Mouse (Mus musculus) layer of hippocampus, adult 18-20 months (tissue): ENCODE results near the gene Pgap3. TPM values are rescaled to one million over a fixed set of nuclear protein-coding genes. Genes with fewer than 3 reads are reported as not detected.

Experiments
- DNase-seq, 2 experiments: peaks; one replicate each; pipeline ENCODE4 v3.0.0; 2022; ENCODE audit warnings: low spot score in 2 of 2
- total RNA-seq, 2 experiments: library from RNA; stranded (reverse); gene quantifications; 2 replicates each; pipeline ENCODE4 v1.2.3; 2021

Gene Pgap3
- total RNA-seq, 2 experiments from 2014 or later: 8.7 to 9.1 TPM

DNA sequence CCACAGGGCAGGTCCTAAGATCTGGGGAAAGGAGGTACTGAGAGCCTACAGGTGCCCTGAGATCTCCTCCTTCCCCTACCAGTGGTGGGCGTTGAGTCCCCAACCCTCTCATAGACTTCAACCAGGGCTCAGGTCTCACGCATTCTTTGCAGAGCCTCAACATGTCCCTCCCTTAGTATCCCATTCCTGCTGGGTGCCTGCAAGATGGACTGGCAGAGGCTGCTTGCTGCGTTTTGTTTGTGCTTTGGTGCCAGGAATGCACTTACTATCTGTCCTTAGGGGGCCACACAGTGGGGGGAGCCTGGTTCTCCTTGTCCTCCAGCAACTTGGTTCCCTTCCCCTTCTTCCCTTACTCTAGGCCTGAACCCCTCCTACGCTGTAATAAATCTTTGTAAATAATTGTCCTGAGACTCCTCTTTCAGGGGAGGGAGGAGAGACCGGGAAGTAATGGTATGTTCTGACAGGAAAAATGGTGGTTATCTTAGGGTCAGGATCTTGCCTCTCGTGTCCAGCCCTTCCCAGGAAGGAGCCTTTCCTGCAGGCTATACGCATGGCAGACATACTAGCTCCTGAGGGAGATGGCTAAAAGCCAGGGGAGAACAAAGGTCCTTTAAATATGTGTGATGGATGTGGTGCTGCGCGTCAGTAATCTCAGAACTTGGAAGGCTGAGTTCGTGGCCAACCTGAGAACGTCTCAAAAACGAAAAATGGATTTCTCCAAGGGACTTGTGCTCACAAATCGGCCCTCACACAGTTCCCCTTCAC, 42.7 kb downstream of the Pgap3 start:
- DNase-seq: no peak

DNA sequence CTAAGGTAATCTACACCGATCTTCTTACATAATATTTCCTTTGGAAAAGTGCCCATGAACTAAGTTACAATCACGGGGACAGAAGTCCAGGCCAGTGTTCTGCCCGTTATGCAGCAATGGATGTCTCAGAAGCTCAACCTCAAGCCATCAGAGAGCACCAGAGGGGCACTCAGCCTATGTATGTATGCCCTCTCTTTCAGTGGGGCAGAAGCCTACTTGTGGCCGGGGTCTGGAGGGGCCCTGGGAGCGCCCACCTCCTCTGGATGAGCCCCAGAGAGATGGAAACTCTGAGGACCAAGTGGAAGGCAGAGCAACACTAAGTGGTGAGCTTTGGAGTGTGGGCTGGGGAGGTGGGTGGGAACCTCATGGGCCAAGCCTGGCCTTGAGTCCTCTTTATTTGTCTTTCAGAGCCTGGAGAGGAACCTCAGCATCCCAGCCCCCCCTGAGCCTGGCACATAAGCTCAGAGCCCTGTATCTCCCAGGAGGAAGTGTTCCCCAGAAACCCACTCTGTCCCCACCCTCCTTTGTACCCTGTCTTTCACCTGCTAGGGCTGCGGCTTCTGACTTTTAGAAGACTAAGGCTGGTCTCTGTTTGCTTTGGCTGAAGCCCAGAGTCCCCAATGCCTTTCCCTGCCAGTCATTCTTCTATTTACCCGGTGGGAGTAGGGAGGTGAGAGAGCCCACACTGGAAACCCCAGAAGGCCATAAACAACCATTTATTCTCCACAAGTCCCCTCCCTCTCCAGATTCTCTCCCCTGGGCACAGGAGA, 43.5 kb downstream of the Pgap3 start:
- no peak for DNase-seq

DNA sequence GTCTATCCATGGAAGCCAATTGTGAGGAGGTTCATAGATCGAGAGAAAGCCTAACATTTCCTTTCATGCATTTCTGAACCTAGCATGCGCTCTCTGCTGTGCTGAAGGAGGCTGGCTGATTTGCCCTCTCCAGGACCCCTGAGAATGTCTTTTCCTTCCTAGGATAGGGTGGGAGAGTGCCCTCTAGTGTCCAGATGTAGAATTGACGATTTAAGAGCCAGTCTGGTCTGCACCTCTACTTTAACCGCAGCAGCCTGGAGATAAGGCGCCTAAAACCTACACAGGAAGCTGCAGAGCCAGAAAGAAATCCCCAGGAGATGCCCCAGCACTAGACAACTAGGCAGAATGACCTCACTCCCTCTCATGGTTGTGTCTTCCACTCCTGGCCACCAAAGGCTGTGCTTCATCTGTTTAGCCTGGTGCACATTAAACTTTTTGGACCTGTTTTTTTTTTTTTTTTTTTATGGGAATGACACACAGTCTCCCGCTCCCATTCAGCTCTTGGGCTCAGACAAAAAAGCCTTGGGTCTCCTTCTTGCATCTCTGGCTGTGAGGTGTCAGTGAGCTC, 44.5 kb downstream of the Pgap3 start:
- peak in 1 of 2 experiments; percentile 79 for DNase-seq

DNA sequence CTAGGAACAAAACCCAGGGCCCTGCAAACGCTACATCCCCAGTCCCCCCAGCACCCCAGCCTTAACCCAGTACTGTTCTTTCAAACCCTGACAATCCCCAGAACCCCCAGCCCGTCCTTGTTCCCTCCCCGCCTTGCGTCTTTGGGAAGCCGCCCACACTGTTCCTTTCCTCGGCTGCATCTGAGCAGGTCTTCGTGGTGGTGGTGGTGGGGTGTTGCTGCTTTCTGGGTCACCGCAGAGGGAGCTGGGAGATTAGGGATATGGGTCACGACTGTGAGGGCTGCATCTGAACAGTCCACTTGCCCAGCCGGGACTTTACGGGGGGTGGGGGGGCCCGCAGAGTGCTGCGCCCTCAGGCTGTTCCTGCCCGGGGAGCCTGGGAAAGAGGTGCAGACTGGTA, 45.8 kb downstream of the Pgap3 start:
- no peak for DNase-seq

DNA sequence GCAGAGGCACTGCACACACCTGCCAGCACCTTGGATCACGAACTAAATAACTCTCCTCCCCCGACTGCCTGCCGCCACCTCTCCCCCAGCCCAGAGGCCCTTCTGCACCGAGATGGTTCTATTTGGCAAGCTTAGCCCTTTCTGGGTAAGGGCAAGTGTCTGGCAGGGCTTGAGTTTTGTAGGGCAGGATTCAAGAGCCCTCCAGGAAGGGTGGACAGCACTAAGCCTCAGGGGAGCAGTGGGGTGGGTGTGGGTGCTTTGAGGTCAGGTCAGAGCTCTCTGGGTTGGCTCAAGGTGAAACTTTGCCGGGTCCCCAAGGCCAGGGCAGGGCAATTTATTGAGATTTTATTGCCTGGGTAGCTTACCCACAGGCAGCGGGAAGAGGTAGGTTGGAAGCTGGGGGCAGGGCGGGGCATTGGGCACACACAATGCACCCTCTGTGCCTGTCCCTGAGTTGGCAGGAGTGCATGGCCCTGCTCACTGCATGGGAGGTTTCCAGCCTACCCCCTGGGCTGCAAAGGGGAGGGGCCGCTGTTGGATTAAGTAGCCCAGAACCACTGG, 46.6 kb downstream of the Pgap3 start:
- DNase-seq: peak in 1 of 2 experiments; percentile 75

DNA sequence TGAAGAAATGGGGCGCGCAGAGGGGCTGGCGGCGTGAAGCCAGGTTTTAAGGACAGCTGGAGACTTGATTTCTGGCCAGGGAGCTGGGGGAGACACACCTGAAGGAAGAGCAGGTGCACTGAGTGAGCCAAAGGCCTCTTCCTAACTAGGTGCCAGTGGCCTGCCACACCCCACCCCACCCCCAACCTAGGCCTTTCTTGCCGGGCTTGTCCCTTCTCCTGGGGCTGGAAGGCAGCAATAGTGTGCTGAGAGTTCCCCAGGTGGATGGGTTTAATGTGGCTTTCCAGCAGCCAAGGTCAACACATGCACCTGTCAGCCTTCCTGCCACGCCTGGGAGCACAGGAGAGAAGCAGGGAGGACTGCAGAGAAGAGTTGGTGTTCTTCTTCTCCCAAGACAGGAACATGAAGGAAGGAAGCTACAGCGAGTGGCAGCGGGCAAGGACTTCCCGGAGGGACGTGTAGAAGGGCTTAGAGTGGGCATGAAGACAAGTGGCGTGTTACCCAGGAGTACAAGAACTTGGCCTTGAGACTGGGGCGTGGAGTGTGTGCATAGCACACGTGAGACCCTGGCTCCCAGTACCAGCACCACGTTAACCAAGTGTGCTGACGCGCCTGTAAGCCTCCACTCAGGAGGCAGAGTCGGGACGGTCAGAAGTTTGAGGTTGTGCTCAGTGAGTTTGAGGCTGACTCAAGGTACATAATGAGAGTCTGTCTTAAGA, 47.9 kb downstream of the Pgap3 start:
- DNase-seq: no peak

DNA sequence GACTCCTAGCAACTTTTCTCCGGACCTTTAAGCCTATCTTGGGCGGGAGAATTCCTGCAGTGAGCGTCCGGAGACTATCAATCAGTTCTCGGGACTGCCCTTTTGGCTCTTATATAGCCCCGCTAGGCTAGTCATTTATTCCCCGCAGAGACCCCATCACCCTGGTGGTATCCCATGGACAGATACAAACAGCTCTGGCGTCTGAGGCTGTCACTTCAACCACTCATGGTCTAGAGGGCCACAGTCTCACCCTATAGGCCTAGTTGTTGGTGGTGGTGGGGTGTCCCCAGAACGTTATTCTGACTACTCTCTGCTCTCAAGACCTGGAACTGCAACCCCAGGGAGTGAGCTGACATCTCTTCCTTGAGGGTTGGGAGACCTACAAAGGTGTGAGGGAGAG, 51.0 kb downstream of the Pgap3 start:
- no peak for DNase-seq

DNA sequence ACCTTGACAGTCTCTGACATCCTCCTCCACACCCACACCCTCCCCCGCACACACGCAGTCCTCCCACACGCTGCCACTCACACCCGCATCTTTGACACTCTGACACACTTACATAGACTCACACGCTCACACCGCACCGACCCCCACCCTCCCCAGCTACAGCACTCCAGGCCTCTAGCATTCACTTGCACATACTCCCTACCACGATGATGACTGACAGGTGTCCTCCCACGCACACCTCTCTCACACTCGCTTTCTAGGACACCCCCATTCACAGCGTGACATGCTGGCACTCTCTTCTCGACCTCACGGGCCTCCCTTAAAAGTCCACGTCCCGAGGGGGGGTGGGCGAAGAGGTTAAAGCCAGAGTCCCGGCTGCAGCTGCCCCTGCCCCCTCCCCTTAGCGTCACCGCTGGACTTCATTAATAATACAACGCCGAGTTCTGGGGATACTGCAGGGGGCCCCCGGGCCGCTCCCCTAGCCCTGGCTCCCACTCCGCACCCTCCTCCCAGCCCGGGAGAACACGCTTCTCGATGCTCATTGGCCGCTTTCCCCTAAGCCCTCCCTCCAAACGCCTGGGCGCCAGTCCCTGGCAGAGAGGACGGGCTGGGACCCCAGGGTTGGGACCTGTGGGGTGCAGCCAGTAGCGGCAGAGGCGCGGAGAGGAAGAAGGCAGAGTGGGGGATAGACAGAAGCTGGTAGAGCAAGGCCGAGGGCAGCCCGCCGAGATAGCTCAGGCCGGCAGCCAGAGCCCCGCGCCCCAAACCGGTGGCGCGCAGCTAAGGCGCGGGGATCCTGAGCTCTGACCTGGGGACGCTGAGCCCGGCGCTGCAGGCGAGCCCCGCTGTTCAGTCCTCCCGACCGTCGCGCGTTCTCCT, 52.0 kb downstream of the Pgap3 start, which contains the start of gene Ppp1r1b:
Ppp1r1b (plus strand) TSS at position 322 of the 879 bp plus-strand sequence.
- peak in 1 of 2 experiments; percentile 80 for DNase-seq

DNA sequence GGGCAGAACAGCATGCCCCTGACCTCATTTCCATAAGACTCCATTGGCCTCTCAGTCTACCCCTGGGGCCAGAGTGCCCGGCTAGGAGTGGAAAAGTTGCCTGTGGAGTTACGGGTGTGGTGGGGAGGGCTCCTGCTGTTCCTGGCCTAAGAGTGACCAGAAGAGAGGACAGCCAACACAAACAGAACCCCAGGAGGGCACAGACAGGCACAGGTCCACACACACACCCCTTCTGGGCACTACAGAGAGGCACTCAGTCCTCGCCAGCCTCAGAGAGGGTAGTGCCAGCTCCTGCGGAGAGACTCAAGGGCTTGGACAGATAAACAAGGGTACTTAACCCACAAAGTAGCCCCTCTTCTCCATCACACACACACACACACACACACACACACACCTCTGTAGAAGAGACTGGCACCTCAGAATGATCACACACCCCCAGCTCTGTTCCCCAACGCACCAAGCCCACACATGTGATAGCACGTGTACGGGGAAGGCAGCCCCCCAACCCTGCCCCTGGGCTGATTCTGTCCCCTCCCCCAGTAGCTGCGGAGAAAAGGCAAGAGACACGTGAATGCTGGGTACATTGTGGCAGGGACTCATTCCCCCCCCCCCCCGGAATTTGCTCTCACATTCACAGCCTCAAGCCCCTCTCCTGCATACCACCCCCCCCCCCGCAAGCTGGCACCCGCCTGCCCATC, 52.8 kb downstream of the Pgap3 start:
- DNase-seq: no peak

DNA sequence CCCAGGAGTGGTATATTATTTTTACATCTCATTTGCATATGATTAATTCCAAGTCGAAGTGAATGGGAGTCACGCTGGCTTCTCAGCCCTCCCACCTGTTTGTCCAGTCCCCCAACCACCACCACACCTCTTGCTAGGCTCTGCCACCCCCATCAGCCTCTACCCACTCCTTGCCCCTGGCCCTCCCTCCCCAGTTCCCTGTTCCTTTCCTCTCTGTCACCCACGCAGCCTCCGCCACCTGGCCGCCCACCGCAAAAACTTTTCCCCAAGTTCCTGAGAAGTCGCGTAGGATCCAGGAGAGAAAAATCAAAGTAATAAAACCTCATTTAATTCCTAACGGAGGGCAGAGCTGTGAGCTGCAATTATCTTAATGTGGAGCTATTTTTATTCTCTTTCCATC, 54.1 kb downstream of the Pgap3 start:
- DNase-seq: no peak

DNA sequence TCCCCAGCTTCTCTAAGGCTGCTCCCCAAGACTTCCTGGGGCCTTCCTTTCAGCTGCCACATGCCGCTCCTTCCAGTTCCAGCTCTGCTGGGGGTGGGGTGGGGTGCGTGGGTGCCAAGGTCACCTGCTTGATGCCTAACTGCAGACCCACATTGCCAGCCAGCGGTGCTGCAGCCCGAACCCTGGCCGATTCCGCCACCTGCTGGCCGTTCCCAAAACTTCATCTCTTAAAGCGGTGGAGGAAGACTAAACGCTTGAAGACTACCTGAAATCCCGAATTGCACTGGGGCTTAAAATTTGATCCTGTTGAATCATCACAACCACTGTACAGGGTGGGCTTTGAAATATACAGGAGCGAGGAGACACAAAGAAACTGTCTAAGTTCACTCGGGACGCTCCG, 55.0 kb downstream of the Pgap3 start:
- peak; percentile 78 to 86 for DNase-seq

DNA sequence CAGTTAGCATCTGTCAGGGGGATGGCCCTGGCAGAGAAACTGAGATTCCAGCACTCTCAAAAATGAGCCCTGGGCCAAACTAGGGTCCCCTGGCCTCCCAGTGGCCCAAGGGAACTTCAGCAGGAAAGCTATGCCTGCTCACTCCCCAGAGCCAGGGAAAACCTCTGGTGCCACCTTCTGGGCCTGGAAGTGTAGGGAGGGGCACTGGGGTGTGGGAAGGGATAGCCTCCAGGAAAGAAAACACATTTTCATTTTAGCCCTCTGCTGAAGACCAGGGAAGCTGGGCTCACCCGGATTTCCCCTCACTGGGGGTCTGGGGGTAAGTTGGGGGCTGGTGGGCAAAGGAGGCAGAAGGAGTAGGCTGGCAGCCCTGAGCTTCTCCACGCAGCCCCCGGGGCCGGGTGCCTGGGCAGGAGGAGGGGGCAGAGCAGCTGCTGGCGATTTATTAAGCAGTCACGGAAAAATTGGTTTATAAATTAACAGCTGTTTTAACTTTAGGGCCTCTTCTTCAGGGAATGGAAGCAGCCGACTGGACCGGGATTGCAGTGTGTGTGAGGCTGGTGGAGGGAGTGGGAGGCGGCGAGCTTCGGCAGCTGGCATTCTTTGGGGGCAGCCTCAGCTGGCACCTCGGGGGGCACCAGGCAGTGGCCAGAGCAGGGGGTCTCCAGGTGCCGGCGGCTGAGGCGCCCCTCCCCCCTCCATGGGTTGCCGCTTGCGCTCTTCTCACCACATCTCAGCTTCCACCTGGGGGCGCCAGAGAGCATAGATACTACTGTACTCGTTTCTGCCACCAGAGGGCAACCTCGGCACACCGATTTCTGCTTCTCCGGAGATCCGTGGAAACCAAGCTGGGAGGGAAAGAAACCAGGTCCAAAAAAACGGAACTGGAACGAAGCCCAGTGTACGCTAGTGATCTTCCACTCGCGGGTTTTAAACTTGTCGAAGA, 58.0 kb downstream of the Pgap3 start:
- peak; percentile 93 to 99 for DNase-seq

DNA sequence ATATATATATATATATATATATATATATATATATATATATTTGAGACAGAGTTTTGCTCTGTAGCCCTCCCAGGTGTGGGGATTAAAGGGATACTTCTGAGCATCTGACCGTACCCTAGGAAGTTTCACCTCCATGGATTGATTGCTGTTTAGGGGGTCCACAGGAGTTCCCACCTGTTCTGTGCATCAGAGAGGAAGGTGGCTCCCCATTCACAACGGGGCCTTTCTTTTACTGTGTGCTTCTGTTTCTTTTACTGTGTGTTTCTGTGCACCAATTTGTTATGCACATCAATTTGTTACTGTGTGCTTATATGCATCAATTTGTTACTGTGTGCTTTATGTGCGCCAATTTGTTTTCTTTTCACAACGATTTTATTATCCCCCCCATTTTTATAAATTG, 59.1 kb downstream of the Pgap3 start:
- DNase-seq: no peak

DNA sequence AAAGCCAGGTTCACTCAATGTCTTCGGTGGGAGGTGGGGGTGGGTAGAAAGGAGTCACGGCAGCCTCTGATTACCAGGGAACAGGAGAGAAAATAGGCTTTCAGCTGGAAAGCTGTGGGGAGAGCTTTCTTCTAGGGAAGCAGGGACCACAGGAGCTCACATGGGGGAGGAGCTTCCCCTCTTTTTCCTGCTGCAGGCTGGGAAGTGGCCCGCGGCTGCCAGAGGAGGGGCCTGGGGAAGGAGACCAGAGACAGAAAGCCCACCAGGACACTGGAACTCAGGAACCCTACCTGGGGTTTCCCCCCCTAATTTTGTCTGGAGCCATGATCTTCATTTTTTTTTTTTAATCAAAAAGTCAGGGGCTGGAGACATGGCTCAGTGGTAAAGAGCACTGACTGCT, 59.7 kb downstream of the Pgap3 start:
- DNase-seq: no peak

DNA sequence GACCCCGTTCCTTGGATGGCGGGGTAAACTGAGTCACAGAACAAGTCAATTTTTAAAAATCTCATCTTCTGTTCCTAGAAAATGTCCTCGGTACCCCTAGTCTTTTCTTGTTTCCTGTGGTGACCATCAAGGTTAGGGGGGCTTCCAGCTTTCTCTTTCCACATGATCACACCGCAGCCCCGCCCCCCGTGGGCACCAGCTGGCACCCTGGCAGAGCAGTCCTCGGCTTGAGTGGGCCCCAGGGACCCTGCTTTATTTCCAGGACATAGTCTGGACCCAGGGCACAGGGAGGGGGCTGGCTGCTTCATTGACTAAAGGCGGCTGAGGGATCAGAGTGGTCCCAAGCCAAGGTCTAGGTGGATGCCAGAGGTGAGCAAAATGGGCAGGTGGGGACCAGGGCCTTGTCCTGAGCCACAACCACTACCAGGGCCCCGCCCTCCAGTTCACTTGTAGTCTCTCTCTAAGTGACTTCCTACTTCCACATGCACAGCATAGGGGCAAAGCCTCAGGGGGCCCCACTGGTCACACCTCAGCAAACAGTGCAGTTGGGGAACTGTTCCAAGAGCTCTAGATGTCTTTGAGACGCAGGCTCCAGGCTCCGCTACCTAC, 60.5 kb downstream of the Pgap3 start:
- DNase-seq: no peak

DNA sequence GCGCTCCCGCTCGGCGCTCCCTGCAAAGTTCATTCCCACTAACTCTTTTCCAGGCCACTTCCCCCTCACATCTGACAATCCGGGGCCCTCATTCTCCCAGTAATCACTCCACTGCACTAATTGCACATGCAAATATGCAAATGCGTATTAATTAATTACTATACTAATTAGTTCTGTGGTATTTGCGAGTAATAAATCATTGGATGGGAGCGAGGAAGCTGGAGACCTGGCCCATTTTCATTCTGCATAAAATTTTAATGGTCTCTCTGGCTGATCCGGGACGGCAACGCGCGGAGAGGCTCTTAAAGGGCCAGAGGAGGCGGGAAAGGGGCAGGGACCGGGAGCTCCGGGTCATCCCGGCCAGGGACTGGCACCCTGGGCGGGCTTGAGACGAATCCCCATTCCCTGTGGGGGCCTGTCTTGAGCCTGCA, 61.2 kb downstream of the Pgap3 start:
- DNase-seq: peak in 1 of 2 experiments; percentile 58
